Mouse (Mus musculus): ENCODE data around the gene Dnaaf5. TPM values are rescaled to one million over a fixed set of nuclear protein-coding genes. Genes with fewer than 3 reads are reported as not detected.
A peak's percentile ranks its signal among the peaks of the same experiment; 100 is the strongest.

Dnaaf5 gene
- total RNA-seq, 1 experiment from 2014 or later = 6.6 TPM

GRCm38 (mm10) chr5:139137176-139137575 lies 12.8 kb upstream of the Dnaaf5 start:
- ATAC-seq (replicated peaks in 1 of 2; ENCODE audit: insufficient read depth in 1 of 2, low FRiP score in 2 of 2, low TSS enrichment in 1 of 2, low read depth in 1 of 2, poor library complexity in 2 of 2, severe bottlenecking in 2 of 2) = no peak

- ATAC-seq (replicated peaks in 1 of 2; ENCODE audit: insufficient read depth in 1 of 2, low FRiP score in 2 of 2, low TSS enrichment in 1 of 2, low read depth in 1 of 2, poor library complexity in 2 of 2, severe bottlenecking in 2 of 2) = no peak
These were observed 11.6 kb upstream of the Dnaaf5 start for GRCm38 (mm10) chr5:139138261-139138925.

GRCm38 (mm10) chr5:139138926-139139472 lies 11.0 kb upstream of the Dnaaf5 start:
- no peak for ATAC-seq (replicated peaks in 1 of 2; ENCODE audit: insufficient read depth in 1 of 2, low FRiP score in 2 of 2, low TSS enrichment in 1 of 2, low read depth in 1 of 2, poor library complexity in 2 of 2, severe bottlenecking in 2 of 2)

- ATAC-seq (replicated peaks in 1 of 2; ENCODE audit: insufficient read depth in 1 of 2, low FRiP score in 2 of 2, low TSS enrichment in 1 of 2, low read depth in 1 of 2, poor library complexity in 2 of 2, severe bottlenecking in 2 of 2) = no peak
These were observed 9.4 kb upstream of the Dnaaf5 start for GRCm38 (mm10) chr5:139140589-139140988.

GRCm38 (mm10) chr5:139141326-139141725 lies 8.7 kb upstream of the Dnaaf5 start:
- no peak for ATAC-seq (replicated peaks in 1 of 2; ENCODE audit: insufficient read depth in 1 of 2, low FRiP score in 2 of 2, low TSS enrichment in 1 of 2, low read depth in 1 of 2, poor library complexity in 2 of 2, severe bottlenecking in 2 of 2)

- ATAC-seq (replicated peaks in 1 of 2; ENCODE audit: insufficient read depth in 1 of 2, low FRiP score in 2 of 2, low TSS enrichment in 1 of 2, low read depth in 1 of 2, poor library complexity in 2 of 2, severe bottlenecking in 2 of 2) = no peak
These were observed 6.1 kb upstream of the Dnaaf5 start for GRCm38 (mm10) chr5:139143890-139144289.

GRCm38 (mm10) chr5:139145726-139146125 lies 4.3 kb upstream of the Dnaaf5 start:
- ATAC-seq (replicated peaks in 1 of 2; ENCODE audit: insufficient read depth in 1 of 2, low FRiP score in 2 of 2, low TSS enrichment in 1 of 2, low read depth in 1 of 2, poor library complexity in 2 of 2, severe bottlenecking in 2 of 2) = no peak

GRCm38 (mm10) chr5:139146476-139147075 lies 3.4 kb upstream of the Dnaaf5 start:
- ATAC-seq (replicated peaks in 1 of 2; ENCODE audit: insufficient read depth in 1 of 2, low FRiP score in 2 of 2, low TSS enrichment in 1 of 2, low read depth in 1 of 2, poor library complexity in 2 of 2, severe bottlenecking in 2 of 2) = no peak

GRCm38 (mm10) chr5:139147178-139148078 lies 2.6 kb upstream of the Dnaaf5 start:
- no peak for ATAC-seq (replicated peaks in 1 of 2; ENCODE audit: insufficient read depth in 1 of 2, low FRiP score in 2 of 2, low TSS enrichment in 1 of 2, low read depth in 1 of 2, poor library complexity in 2 of 2, severe bottlenecking in 2 of 2)

GRCm38 (mm10) chr5:139149006-139149672 lies 884 bp upstream of the Dnaaf5 start:
- ATAC-seq (replicated peaks in 1 of 2; ENCODE audit: insufficient read depth in 1 of 2, low FRiP score in 2 of 2, low TSS enrichment in 1 of 2, low read depth in 1 of 2, poor library complexity in 2 of 2, severe bottlenecking in 2 of 2) = peak in 1 of 2 experiments; percentile 24; a peak in 2 of 4 replicates

- no peak for ATAC-seq (replicated peaks in 1 of 2; ENCODE audit: insufficient read depth in 1 of 2, low FRiP score in 2 of 2, low TSS enrichment in 1 of 2, low read depth in 1 of 2, poor library complexity in 2 of 2, severe bottlenecking in 2 of 2)
These were observed 594 bp downstream of the Dnaaf5 start for GRCm38 (mm10) chr5:139150603-139151031.

- no peak; a peak in 1 of 4 replicates for ATAC-seq (replicated peaks in 1 of 2; ENCODE audit: insufficient read depth in 1 of 2, low FRiP score in 2 of 2, low TSS enrichment in 1 of 2, low read depth in 1 of 2, poor library complexity in 2 of 2, severe bottlenecking in 2 of 2)
These were observed 10.9 kb downstream of the Dnaaf5 start for GRCm38 (mm10) chr5:139160899-139161298.

- peak; percentile 91 to 94 for ATAC-seq (replicated peaks in 1 of 2; ENCODE audit: insufficient read depth in 1 of 2, low FRiP score in 2 of 2, low TSS enrichment in 1 of 2, low read depth in 1 of 2, poor library complexity in 2 of 2, severe bottlenecking in 2 of 2)
These were observed 11.6 kb downstream of the Dnaaf5 start for GRCm38 (mm10) chr5:139161632-139162031.

- peak; percentile 55 to 59 for ATAC-seq (replicated peaks in 1 of 2; ENCODE audit: insufficient read depth in 1 of 2, low FRiP score in 2 of 2, low TSS enrichment in 1 of 2, low read depth in 1 of 2, poor library complexity in 2 of 2, severe bottlenecking in 2 of 2)
These were observed 16.8 kb downstream of the Dnaaf5 start for GRCm38 (mm10) chr5:139166781-139167361.

GRCm38 (mm10) chr5:139167548-139167947 lies 17.5 kb downstream of the Dnaaf5 start:
- no peak for ATAC-seq (replicated peaks in 1 of 2; ENCODE audit: insufficient read depth in 1 of 2, low FRiP score in 2 of 2, low TSS enrichment in 1 of 2, low read depth in 1 of 2, poor library complexity in 2 of 2, severe bottlenecking in 2 of 2)

GRCm38 (mm10) chr5:139171929-139172328 lies 21.9 kb downstream of the Dnaaf5 start:
- no peak for ATAC-seq (replicated peaks in 1 of 2; ENCODE audit: insufficient read depth in 1 of 2, low FRiP score in 2 of 2, low TSS enrichment in 1 of 2, low read depth in 1 of 2, poor library complexity in 2 of 2, severe bottlenecking in 2 of 2)

- ATAC-seq (replicated peaks in 1 of 2; ENCODE audit: insufficient read depth in 1 of 2, low FRiP score in 2 of 2, low TSS enrichment in 1 of 2, low read depth in 1 of 2, poor library complexity in 2 of 2, severe bottlenecking in 2 of 2) = no peak
These were observed 24.1 kb downstream of the Dnaaf5 start for GRCm38 (mm10) chr5:139174141-139174540.

All from hematopoietic stem cell, adult 5-6 weeks (primary cell).